Mouse (Mus musculus): ENCODE measurements around the gene Prickle1. TPM values are rescaled to one million over a fixed set of nuclear protein-coding genes. Genes with fewer than 3 reads are reported as not detected.

Prickle1 gene
- polyA plus RNA-seq, 1 experiment from 2014 or later: 17.4 TPM

DNA sequence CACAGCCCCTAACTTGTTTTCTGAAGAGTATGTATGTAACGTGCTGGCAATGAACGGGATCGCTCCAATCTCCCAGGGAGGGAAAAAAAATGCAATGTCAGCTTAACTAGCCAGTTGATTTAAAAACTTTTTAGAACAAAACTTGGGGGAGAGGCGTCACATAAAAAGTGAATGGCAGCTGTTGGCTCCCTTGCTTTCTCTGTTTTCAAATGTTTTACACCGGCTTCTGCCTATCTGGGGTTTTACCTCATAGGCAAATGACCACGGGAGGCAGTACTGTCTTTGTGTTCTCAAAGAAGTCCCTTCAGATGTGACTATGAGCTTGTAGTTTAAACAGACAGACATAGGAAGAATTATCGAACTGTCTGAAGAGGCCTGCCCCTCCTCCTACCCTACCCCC lies 4.3 kb downstream of the Prickle1 start:
- peaks cover 51% of the 10 kb centered on the region for H3K4me1 ChIP-seq (replicated peaks)
- peak overlapping the region; percentile 45 for H3K4me3 ChIP-seq
- 32% methylated on average over 7 of the region's 7 CpGs for WGBS
- no peak for DNase-seq (ENCODE audit: low spot score)
- no peaks in the 10 kb centered on the region for H3K27me3 ChIP-seq (ENCODE audit: insufficient read depth, poor library complexity, severe bottlenecking)
- peak overlapping the region; percentile 59 for H3K27ac ChIP-seq
- no peaks in the 10 kb centered on the region for H3K9me3 ChIP-seq
- no peaks in the 10 kb centered on the region for H3K36me3 ChIP-seq

DNA sequence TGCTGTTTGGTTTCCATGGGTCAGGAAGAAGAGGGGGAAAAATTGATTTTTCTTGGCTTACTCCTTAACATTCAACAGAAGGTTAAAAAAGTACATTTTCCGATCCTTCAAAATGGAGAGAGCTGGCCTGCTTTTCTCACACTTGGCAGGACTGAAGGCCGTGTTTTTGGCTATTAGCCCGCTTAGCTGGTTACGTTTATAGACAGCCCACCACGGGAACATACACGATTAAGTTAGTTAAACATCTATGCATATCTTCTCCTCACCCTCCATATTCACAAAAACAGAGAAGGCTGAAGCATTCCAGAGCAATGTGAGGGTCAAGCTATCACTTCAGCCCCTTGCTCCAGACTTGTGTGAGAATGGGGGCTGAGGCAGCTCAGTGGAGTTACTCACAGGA lies 7.3 kb downstream of the Prickle1 start:
- H3K4me3 ChIP-seq: no peak overlapping the region
- H3K9me3 ChIP-seq: no peaks in the 10 kb centered on the region
- no peak overlapping the region for H3K27ac ChIP-seq
- no peaks in the 10 kb centered on the region for H3K27me3 ChIP-seq (ENCODE audit: insufficient read depth, poor library complexity, severe bottlenecking)
- DNase-seq (ENCODE audit: low spot score): no peak
- H3K4me1 ChIP-seq (replicated peaks): peaks cover 23% of the 10 kb centered on the region
- peaks cover 9% of the 10 kb centered on the region for H3K36me3 ChIP-seq
- WGBS: 92% methylated on average over 6 of the region's 6 CpGs

DNA sequence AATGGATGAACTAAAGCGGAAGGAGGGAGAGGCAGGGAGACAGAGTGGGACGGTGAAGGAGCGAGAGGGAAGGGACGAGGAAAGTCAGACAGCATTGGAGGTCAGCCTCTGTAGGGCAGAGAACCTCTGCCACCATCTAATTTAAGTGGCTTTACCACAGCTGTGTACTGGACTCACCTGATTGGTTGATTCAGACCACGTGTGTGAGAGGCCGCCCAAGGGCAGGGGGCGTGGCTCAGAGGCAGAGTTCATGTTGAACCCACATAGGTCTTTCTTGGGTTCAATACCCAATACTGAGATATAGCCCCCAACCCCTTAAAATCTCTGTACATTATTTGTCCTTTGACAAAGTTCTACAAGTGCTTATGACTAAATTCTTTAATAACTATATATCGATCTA lies 8.0 kb downstream of the Prickle1 start:
- Histone ChIP-seq H3K27me3 (ENCODE audit: insufficient read depth, poor library complexity, severe bottlenecking) (no peaks in the 10 kb centered on the region), H3K9me3 (no peaks in the 10 kb centered on the region), H3K27ac (no peak overlapping the region), H3K4me3 (no peak overlapping the region), H3K4me1 (replicated peaks) (peaks cover 23% of the 10 kb centered on the region), H3K36me3 (peaks cover 9% of the 10 kb centered on the region)
- no peak for DNase-seq (ENCODE audit: low spot score)
- 80% methylated on average over 8 of the region's 8 CpGs for WGBS

DNA sequence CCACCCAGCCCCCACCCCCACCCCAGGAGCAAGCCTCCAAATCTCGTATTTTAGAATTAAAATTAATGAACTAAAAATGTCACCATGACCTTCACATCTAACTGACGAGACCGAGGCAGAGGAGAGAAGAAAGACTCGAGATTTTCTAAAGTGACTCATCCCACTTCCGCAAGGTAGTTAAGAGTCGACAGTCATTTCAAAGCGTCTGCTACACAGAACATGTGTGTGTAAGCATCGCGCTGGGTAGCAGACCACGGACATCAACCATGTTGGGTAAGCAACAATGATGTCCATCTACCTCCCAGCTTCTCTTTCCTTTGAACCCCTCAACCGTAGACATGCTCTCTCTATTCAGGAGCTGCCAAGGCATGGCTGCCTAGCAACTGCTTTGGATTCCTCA lies 12.6 kb downstream of the Prickle1 start:
- H3K9me3 ChIP-seq: 0 out of 2 replicates have a peak, but pooled peaks cover 4% of the 10 kb centered on the region
- no peak overlapping the region for H3K27ac ChIP-seq
- no peak for DNase-seq (ENCODE audit: low spot score)
- WGBS: 85% methylated on average over 11 of the region's 11 CpGs
- peaks cover 13% of the 10 kb centered on the region for H3K36me3 ChIP-seq
- H3K4me3 ChIP-seq: no peak overlapping the region
- H3K27me3 ChIP-seq (ENCODE audit: insufficient read depth, poor library complexity, severe bottlenecking): no peaks in the 10 kb centered on the region
- H3K4me1 ChIP-seq (replicated peaks): no peaks in the 10 kb centered on the region; the same call in 1 of the 2 replicates

DNA sequence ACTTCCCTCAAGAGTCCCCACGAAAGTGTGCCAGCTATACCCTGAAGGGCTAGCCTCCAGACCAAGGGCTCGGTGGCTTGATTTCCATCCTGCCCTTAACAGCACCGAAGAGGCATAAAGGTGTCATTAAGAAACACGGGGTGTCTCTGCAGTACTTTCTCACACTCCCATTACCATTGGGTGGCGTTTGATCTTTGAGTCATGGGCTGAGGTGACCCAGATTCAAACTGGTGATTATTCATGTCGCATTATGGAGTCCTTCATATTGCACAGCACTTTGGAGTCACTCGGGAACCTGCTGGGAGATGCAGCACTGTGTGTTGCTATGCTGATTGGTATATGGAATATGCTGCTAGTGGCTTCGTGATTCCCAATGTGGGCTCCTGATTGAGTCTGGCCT lies 14.0 kb downstream of the Prickle1 start:
- 91% methylated on average over 8 of the region's 8 CpGs for WGBS

DNA sequence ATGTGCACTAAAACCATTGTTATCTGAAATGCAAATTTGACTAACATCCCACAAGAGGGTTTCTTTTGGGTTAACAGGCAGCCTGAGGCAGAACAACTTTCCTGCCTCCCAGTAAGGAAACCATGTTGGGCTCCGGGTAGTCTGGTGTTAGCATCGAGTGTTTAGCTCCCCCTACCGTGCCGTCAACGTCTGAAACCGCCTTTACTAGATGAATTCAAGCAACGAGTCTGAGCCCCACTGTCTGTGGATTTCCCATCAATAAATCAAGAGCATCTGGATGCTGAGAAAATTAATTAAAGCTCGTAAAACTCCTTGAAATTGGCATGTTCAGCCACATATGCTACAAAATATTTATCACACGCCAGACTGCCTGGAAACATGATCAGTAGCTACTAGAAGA lies 15.8 kb downstream of the Prickle1 start:
- Histone ChIP-seq H3K9me3 (0 out of 2 replicates have a peak, but pooled peaks cover 13% of the 10 kb centered on the region), H3K36me3 (peaks cover 14% of the 10 kb centered on the region), H3K4me1 (replicated peaks) (no peaks in the 10 kb centered on the region; the same call in 1 of the 2 replicates), H3K27me3 (ENCODE audit: insufficient read depth, poor library complexity, severe bottlenecking) (no peaks in the 10 kb centered on the region), H3K4me3 (no peak overlapping the region), H3K27ac (no peak overlapping the region)
- DNase-seq (ENCODE audit: low spot score): no peak
- 56% methylated on average over 9 of the region's 9 CpGs for WGBS

More for the DNA sequence above, 14.0 kb downstream of the Prickle1 start:
- no peaks in the 10 kb centered on the region; the same call in 1 of the 2 replicates for H3K4me1 ChIP-seq (replicated peaks)
- no peak overlapping the region for H3K27ac ChIP-seq
- no peak overlapping the region for H3K4me3 ChIP-seq
- no peak for DNase-seq (ENCODE audit: low spot score)
- 0 out of 2 replicates have a peak, but pooled peaks cover 13% of the 10 kb centered on the region for H3K9me3 ChIP-seq
- peaks cover 19% of the 10 kb centered on the region for H3K36me3 ChIP-seq
- H3K27me3 ChIP-seq (ENCODE audit: insufficient read depth, poor library complexity, severe bottlenecking): no peaks in the 10 kb centered on the region

DNA sequence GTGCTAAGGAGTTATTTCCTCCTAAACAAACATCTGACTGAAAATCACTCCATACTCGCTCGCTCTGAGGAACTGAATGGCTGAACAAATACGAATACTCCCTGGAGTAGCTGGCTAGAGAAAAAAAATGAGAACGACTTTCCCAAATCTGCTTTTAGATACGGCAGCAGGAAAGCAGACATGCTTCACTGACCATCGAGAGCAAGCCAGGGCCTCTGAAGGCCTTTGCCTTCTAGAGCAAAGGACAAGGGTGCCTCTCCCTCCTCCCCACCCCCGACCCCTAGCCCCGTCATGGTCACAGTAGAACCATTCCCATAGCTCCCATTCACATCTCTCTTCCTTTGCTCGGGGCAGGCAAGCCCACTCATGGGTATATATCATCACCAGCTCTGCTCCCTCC lies 16.6 kb downstream of the Prickle1 start:
- DNase-seq (ENCODE audit: low spot score): no peak
- Histone ChIP-seq H3K4me1 (replicated peaks) (no peaks in the 10 kb centered on the region; the same call in 1 of the 2 replicates), H3K27ac (no peak overlapping the region; the same call in 1 of the 2 replicates), H3K4me3 (no peak overlapping the region), H3K36me3 (0 out of 2 replicates have a peak, but pooled peaks cover 9% of the 10 kb centered on the region), H3K9me3 (0 out of 2 replicates have a peak, but pooled peaks cover 13% of the 10 kb centered on the region), H3K27me3 (ENCODE audit: insufficient read depth, poor library complexity, severe bottlenecking) (no peaks in the 10 kb centered on the region)
- WGBS: 78% methylated on average over 9 of the region's 9 CpGs

DNA sequence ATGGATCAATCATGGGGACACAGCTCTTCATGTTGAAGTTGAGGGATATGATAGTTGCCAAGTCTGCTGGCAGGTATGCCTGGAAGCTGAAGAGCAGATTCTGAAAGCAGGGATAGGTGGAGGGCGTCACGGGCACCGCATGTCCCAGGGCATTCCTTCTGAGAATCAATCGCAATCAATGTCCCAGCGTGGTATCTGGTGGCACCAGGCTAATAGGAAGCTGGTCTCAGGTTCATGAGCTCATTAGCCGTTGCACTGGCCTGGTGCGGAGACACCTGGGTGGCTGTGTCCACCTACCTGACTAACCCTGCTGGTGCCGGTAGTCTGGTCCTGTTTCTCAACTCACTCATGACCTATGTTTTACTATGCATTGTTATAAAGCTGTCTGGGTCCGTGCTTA lies 19.3 kb downstream of the Prickle1 start:
- Histone ChIP-seq H3K4me3 (no peak overlapping the region), H3K9me3 (0 out of 2 replicates have a peak, but pooled peaks cover 13% of the 10 kb centered on the region), H3K27ac (no peak overlapping the region), H3K4me1 (replicated peaks) (no peaks in the 10 kb centered on the region; the same call in 1 of the 2 replicates), H3K36me3 (peaks cover 14% of the 10 kb centered on the region; the same call in 1 of the 2 replicates), H3K27me3 (ENCODE audit: insufficient read depth, poor library complexity, severe bottlenecking) (no peaks in the 10 kb centered on the region)
- 74% methylated on average over 9 of the region's 9 CpGs for WGBS
- no peak for DNase-seq (ENCODE audit: low spot score)

DNA sequence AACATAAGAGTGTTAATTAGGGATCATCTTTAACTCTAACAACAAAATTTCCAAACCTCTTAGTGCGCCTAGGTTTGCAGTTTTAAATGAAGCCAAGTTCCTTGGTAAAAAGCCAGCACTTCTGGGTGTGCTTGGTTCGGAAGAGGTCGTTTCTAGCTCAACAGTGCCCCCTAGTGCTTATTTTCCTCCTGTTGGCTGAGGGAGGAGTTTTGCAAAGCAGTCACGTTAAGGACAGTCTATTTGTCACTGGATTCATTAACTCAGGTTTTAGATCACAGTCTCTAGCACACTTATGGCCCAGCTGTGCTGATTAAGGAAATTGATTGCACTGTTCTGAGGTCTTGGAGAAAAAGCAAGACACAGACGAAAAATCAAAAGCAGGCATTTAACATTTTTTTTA lies 19.8 kb downstream of the Prickle1 start:
- peaks cover 14% of the 10 kb centered on the region; the same call in 1 of the 2 replicates for H3K36me3 ChIP-seq
- H3K27ac ChIP-seq: no peak overlapping the region
- H3K9me3 ChIP-seq: 0 out of 2 replicates have a peak, but pooled peaks cover 13% of the 10 kb centered on the region
- peak; percentile 65 for DNase-seq (ENCODE audit: low spot score)
- WGBS: 18% methylated on average over 5 of the region's 5 CpGs
- H3K4me3 ChIP-seq: no peak overlapping the region
- H3K4me1 ChIP-seq (replicated peaks): no peaks in the 10 kb centered on the region; the same call in 1 of the 2 replicates
- H3K27me3 ChIP-seq (ENCODE audit: insufficient read depth, poor library complexity, severe bottlenecking): no peaks in the 10 kb centered on the region

DNA sequence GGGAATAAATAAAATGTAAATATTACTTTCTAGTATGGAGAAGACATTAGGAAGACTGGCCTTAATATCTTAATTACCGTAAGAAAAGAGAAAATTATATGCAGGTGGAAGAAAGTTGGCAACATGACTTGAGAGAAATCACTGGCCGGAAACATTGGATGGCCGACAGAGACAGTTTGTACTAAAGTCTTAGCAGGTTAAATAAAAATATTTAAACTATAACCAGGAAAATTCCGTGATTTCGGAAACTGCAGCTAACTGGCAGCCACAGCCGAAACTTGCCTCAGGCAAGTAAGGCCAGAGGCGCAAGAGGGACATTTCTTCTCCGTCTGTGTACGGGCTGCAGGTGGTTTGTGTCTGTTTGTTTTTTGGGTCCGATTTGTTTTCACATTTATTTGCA lies 22.8 kb downstream of the Prickle1 start:
- H3K27me3 ChIP-seq (ENCODE audit: insufficient read depth, poor library complexity, severe bottlenecking): no peaks in the 10 kb centered on the region
- WGBS: 94% methylated on average over 10 of the region's 10 CpGs
- no peak for DNase-seq (ENCODE audit: low spot score)
- H3K27ac ChIP-seq: no peak overlapping the region
- H3K4me1 ChIP-seq (replicated peaks): no peaks in the 10 kb centered on the region; the same call in 1 of the 2 replicates
- H3K9me3 ChIP-seq: 0 out of 2 replicates have a peak, but pooled peaks cover 7% of the 10 kb centered on the region
- H3K36me3 ChIP-seq: peaks cover 8% of the 10 kb centered on the region; the same call in 1 of the 2 replicates
- H3K4me3 ChIP-seq: no peak overlapping the region

DNA sequence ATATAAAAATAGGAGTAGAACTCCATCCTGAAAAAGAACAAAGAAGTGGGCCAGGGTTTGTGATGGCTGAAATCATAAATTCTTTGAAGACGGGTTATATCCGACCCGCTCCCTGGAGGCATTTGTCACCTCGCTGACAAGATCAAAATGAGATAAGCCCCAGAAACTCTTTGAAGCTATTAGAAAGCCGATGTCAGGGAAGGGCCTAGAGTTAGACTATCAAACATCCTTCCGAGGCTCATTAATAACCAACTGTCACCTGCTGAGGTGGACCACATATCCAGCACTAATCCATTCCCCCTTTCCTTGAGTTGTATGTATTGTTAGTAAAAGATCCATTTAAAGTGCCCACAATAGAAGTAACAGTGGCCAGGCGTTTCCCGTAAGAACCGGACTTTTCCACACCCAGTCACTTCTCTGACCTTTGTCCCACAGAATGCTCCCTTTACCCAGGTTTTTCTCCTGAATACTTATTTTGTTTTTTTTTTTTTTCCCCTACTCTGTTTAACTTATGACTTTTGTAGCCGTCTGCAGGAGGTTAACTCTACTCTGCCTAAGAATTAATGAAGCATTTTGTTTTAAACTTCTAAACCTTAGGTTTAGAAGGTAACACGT lies 24.7 kb downstream of the Prickle1 start:
- H3K4me3 ChIP-seq: no peak overlapping the region
- peaks cover 4% of the 10 kb centered on the region; the same call in 1 of the 2 replicates for H3K4me1 ChIP-seq (replicated peaks)
- 85% methylated on average over 11 of the region's 11 CpGs for WGBS
- no peak overlapping the region for H3K27ac ChIP-seq
- peaks cover 5% of the 10 kb centered on the region; the same call in 1 of the 2 replicates for H3K36me3 ChIP-seq
- no peak for DNase-seq (ENCODE audit: low spot score)
- H3K9me3 ChIP-seq: no peaks in the 10 kb centered on the region
- no peaks in the 10 kb centered on the region for H3K27me3 ChIP-seq (ENCODE audit: insufficient read depth, poor library complexity, severe bottlenecking)

DNA sequence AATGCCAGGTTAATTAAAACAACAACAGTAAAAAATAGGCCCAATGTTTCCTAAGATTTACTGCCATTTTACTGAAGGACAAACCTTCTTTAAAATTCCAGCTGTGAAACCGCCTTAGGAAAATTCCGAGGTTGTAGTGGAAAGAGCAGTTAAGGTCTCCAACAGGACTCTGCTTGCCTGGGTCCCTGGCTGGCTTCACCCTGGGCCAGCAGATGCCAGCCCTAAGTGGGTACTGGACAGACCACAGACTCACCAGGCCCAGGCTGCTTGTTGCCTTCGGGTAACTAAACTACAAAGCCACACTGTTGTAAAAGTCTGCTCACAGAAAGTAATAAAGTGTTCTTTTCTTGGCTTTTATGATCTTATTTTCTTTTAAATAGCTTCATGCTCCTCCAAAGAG lies 26.8 kb downstream of the Prickle1 start:
- peaks cover 4% of the 10 kb centered on the region; the same call in 1 of the 2 replicates for H3K4me1 ChIP-seq (replicated peaks)
- H3K4me3 ChIP-seq: no peak overlapping the region
- no peaks in the 10 kb centered on the region for H3K9me3 ChIP-seq
- H3K27ac ChIP-seq: no peak overlapping the region
- no peaks in the 10 kb centered on the region for H3K27me3 ChIP-seq (ENCODE audit: insufficient read depth, poor library complexity, severe bottlenecking)
- H3K36me3 ChIP-seq: peaks cover 5% of the 10 kb centered on the region; the same call in 1 of the 2 replicates
- DNase-seq (ENCODE audit: low spot score): no peak
- 81% methylated on average over 3 of the region's 3 CpGs for WGBS

DNA sequence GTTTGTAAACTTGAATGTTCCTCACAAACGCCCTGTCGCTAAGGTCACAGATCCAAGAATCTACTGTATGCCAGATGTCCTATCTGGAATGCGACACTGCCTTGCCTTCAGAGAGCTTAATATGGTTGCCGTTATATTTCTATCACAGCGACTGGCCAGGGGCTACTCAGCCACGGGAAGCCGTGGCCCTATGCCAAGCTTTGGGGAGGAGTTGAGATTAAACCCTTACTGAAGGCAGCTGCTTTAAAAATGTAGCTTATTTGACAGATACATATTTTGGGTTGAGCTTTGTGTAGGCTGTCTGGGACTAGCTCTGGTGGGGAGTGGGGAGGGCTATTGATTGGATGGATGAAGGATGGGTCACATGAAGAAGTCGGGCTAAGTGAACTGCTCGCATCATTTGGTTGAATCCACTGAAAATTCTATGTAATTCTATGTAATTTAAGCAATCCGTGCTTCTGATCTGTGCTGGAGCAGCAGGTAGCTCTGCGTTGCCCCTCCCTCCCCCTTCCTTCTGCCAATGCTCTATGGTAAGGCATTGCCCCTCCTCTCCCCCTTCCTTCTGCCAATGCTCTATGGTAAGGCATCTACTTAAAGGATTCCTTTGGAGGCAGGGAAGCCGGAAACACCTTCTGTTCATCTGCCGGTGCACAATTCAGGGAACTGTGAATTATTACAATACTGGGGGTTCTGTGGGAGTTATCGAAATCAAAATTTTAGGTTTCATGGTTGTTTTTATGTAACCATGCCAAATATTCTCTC lies 28.0 kb downstream of the Prickle1 start:
- Histone ChIP-seq H3K27ac (no peak overlapping the region), H3K36me3 (peaks cover 5% of the 10 kb centered on the region; the same call in 1 of the 2 replicates), H3K27me3 (ENCODE audit: insufficient read depth, poor library complexity, severe bottlenecking) (no peaks in the 10 kb centered on the region), H3K4me3 (no peak overlapping the region), H3K9me3 (no peaks in the 10 kb centered on the region), H3K4me1 (replicated peaks) (peaks cover 9% of the 10 kb centered on the region)
- WGBS: 87% methylated on average over 14 of the region's 14 CpGs
- no peak for DNase-seq (ENCODE audit: low spot score)

Measured in hindbrain, embryonic 10.5 days (tissue).